Mouse (Mus musculus) hematopoietic multipotent progenitor cell, adult 10-12 weeks (in vitro differentiated cells): Measurements from ENCODE around the gene H3f3a. TPM values are rescaled to one million over a fixed set of nuclear protein-coding genes. Genes with fewer than 3 reads are reported as not detected.

Experiments
- polyA plus RNA-seq: library from polyadenylated mRNA; stranded (reverse); fragments of >175 nt; gene quantifications from 2 replicates; pipeline ENCODE4 v1.2.3, GENCODE M21; 2012; ENCODE audit warnings: low replicate concordance

H3f3a gene
- 93.5 and 1,384 TPM in 2 replicates for polyA plus RNA-seq

DNA sequence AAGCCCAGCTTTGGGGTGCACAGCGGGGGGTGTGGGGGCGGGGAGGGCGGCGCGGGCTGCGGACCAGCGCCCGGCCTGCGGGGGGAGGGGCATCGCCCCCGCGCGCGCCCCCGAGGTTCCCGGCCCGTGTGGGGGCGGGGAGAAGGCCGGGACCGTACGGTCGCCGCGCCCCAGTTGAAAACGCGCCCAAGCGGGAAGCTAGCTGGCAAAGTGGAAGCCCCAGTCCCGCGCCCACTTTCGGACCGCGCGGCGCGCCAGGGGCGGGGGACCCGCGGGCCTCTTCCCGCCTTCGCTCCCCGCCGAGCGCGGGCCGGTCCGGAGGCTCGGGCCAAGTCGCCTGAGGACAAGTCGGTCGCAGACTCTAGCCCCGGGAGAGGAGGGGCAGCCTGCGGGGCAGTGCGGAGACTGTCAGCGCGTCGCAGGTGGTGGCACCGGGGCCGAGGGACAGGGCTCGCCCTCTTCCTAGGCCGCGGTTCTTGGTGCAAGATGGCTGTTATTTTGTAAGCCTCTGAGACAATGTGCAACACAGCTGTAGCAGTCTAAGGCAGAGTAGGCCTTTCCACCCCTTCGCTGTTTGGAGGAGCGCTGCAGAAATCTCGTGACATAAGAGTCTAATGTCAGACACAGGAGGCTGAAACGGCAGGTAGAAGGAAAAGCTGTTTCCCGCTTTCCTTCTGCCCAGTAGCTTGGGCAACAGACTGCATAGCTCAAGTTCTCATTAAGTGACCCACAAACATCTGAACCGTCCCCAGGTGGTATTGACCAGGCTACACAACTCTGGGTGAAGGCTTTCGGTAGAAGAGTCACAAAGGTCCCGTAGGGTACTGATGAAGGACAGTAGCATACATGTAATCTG lies at the start of gene H3f3a:
Gene H3f3a, minus strand, starts transcription at position 59 of the 856 bp plus-strand sequence.

DNA sequence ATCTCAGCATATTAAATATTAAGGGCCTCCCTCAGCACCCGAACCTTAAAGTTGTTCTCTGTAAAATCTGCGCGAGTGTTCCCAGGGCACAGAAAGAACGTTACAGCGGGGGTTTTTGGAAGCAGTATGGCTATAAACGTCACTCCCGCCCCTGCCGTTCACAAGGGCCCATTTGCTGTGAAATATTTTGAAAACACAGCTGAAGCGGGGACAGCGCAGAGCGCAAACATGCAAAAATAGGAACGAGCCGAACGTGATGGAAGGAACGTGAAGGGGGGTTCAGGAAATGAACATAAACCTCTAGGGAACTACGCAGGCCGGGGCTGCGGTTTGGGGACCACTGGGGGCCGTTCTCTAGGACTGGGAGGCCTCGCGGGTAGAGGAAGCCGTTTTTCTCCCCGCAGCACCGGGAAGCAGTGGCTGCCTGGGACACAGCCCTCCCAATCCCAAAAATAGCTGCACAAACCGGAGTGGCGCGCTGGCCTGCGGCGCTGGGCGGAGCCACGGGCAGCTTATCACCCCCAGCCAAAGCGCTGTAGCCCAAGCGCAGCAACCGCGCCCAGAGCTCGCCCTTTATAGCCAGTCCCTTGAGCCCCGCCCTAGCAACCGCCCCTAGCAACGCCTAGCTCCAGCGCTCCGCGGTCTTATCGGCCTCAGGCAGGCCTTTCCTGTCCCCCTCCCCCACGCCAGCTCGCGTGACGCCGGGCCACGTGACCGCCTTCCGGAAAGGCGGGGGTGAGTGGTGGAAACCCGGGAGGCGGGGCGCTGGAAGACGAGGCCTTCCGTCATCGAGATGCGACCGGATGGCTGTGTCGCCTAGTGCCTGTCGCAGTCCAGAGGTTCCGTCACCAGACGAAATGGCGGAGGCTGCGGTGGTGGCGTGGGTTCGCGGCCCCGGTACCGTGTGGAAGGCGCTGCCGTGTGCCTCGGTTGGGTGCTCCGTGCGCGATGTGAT lies 36.9 kb upstream of the H3f3a start, which contains the start of gene Sde2:
Gene Sde2, plus strand, starts transcription at position 812 of the 955 bp plus-strand sequence.

Other genes starting within 250 kb of the H3f3a start
- gene Parp1, start 245.0 kb downstream of the H3f3a start, polyA plus RNA-seq, result 58.5 and 92.0 TPM in 2 replicates
- 0.91 and 1.3 TPM in 2 replicates for gene Lin9, start 172.8 kb downstream of the H3f3a start, polyA plus RNA-seq
- gene Mixl1, start 116.9 kb downstream of the H3f3a start, polyA plus RNA-seq, result not detected in 2 replicates
- gene Acbd3, start 87.9 kb downstream of the H3f3a start, polyA plus RNA-seq, result 8.9 and 11.8 TPM in 2 replicates
- gene Sde2, start 37.2 kb upstream of the H3f3a start, polyA plus RNA-seq, result 4.6 and 19.1 TPM in 2 replicates
- not detected in 2 replicates for gene Lefty2, start 79.2 kb upstream of the H3f3a start, polyA plus RNA-seq
- 61.5 and 129 TPM in 2 replicates for gene Pycr2, start 90.3 kb upstream of the H3f3a start, polyA plus RNA-seq
- gene Lefty1, start 121.1 kb upstream of the H3f3a start, polyA plus RNA-seq, result 5.4 and 12.9 TPM in 2 replicates
- gene Tmem63a, start 128.4 kb upstream of the H3f3a start, polyA plus RNA-seq, result 31.1 and 82.7 TPM in 2 replicates
- gene Ephx1, start 207.0 kb upstream of the H3f3a start, polyA plus RNA-seq, result 23.9 and 26.5 TPM in 2 replicates
- gene 9130409I23Rik, start 237.3 kb upstream of the H3f3a start, polyA plus RNA-seq, result not detected in 2 replicates